Mouse (Mus musculus): ENCODE data around the gene Gm5089.

The Gm5089 gene

GRCm38 (mm10) chr14:122460226-122460625 lies 9.3 kb upstream of the Gm5089 start:
- no peak for TF ChIP-seq GATA4 (IDR thresholded peaks at IDR 0.05; ENCODE audit: insufficient replicate concordance, low read length)

- TF ChIP-seq GATA4 (IDR thresholded peaks at IDR 0.05; ENCODE audit: insufficient replicate concordance, low read length): no peak
Measured at GRCm38 (mm10) chr14:122459776-122460175, 8.9 kb upstream of the Gm5089 start.

- TF ChIP-seq GATA4 (IDR thresholded peaks at IDR 0.05; ENCODE audit: insufficient replicate concordance, low read length): no peak
Measured at GRCm38 (mm10) chr14:122455562-122455958, 4.6 kb upstream of the Gm5089 start.

- TF ChIP-seq GATA4 (IDR thresholded peaks at IDR 0.05; ENCODE audit: insufficient replicate concordance, low read length): no peak
Measured at GRCm38 (mm10) chr14:122454901-122455561, 4.1 kb upstream of the Gm5089 start.

- no peak for TF ChIP-seq GATA4 (IDR thresholded peaks at IDR 0.05; ENCODE audit: insufficient replicate concordance, low read length)
Measured at GRCm38 (mm10) chr14:122453996-122454738, 3.3 kb upstream of the Gm5089 start.

GRCm38 (mm10) chr14:122453388-122453995 lies 2.6 kb upstream of the Gm5089 start:
- TF ChIP-seq GATA4 (IDR thresholded peaks at IDR 0.05; ENCODE audit: insufficient replicate concordance, low read length): no peak

- TF ChIP-seq GATA4 (IDR thresholded peaks at IDR 0.05; ENCODE audit: insufficient replicate concordance, low read length): no peak
Measured at GRCm38 (mm10) chr14:122452701-122453387, 1.9 kb upstream of the Gm5089 start.

- TF ChIP-seq GATA4 (IDR thresholded peaks at IDR 0.05; ENCODE audit: insufficient replicate concordance, low read length): no peak
Measured at GRCm38 (mm10) chr14:122451551-122452145, 733 bp upstream of the Gm5089 start.

GRCm38 (mm10) chr14:122449601-122450495 lies 1.1 kb downstream of the Gm5089 start:
- no peak for TF ChIP-seq GATA4 (IDR thresholded peaks at IDR 0.05; ENCODE audit: insufficient replicate concordance, low read length)

GRCm38 (mm10) chr14:122436850-122437249 lies 14.1 kb downstream of the Gm5089 start:
- no peak for TF ChIP-seq GATA4 (IDR thresholded peaks at IDR 0.05; ENCODE audit: insufficient replicate concordance, low read length)

GRCm38 (mm10) chr14:122434039-122434438 lies 16.9 kb downstream of the Gm5089 start:
- TF ChIP-seq GATA4 (IDR thresholded peaks at IDR 0.05; ENCODE audit: insufficient replicate concordance, low read length): no peak

- TF ChIP-seq GATA4 (IDR thresholded peaks at IDR 0.05; ENCODE audit: insufficient replicate concordance, low read length): no peak
Measured at GRCm38 (mm10) chr14:122432558-122432957, 18.4 kb downstream of the Gm5089 start.

GRCm38 (mm10) chr14:122427654-122428053 lies 23.3 kb downstream of the Gm5089 start:
- no peak for TF ChIP-seq GATA4 (IDR thresholded peaks at IDR 0.05; ENCODE audit: insufficient replicate concordance, low read length)

- no peak for TF ChIP-seq GATA4 (IDR thresholded peaks at IDR 0.05; ENCODE audit: insufficient replicate concordance, low read length)
Measured at GRCm38 (mm10) chr14:122427204-122427560, 23.7 kb downstream of the Gm5089 start.
